Mouse (Mus musculus) thymus, postnatal 4 days (tissue): ENCODE measurements around the gene Metap1d.

ENCODE experiments used
- DNase-seq: peaks from one replicate; pipeline ENCODE4 v3.0.0; 2021

Metap1d gene

DNA sequence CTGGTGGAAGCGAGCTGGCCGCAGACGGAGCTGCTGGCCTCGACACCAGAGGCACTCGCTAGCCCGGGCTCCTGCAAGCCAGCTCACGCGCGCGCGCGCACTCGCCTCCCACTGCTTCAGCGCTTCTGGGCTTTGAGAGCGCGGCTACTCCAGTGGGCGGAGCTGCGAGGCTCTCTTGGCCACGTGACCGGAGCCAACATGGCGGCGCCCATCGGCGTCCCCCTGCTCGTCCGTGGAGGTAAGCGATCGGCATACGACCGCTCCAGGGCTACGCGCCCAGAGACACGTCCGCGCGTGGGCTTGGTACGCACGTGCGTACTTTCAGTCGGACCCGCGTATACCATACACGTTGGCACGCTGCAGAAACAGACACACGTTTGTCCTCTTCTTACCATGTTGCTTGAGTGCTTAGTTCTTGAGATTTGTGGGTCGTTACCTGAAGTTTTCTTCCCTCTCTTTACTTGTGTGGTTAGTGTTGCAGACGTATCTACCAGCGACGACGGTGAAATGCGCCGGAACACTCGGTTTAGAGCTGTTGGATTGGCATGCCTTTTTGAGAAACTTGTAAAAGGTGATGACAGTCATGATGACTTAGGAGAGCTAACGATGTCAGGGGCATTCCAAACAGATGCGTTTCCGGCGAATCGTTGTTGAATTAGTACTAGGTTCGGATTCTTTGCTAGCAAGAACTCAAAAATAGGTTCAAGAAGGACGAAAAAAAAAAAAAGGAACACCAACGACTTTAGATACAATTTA lies at the start of gene Metap1d:
TSS of gene Metap1d (plus strand) at position 116 of the 756 bp plus-strand sequence.
- peak; percentile 95 for DNase-seq

DNA sequence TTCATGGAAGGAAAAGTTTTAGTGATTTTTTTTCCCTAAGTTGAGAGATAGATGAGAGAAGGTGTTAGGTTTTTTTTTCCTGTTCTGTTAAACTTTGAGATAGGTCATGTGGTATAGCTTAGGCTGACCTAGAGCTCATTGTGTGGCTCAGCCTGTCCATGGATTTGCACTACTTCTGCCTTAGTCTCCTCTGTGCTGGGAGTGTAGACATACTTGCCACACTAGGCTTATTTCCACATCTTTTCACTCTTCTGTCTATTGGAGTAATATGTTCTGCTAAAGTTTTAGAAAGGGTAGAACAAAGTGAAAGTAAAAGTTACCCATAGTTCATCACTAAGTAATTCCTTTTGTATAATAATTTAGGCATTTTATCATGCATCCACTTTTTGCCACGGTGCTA lies 47.5 kb upstream of the Metap1d start:
- no peak for DNase-seq

DNA sequence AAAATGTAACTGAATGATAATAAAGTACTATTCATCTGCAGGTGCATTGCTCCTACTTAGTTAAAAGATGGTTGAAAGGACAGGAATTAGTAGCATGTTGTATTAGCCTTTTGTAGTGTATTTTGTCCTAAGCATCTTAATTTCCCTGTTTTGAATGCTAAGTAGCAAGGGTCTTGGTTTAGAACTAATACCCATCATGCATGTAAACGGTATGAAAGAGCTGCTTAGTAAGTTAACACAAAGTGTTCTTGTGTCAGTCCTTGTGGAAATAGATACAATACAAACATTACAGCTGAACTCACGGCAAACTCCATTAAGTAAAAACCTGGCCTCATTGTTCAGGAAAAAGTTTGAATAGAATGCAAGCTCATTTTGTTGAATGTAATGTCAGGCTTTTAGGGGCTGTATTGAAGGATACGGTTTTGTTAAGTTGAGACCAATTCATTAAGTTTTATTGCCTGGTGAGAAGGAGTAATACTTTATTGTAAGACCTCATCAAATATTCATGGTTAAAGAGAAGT lies 34.3 kb upstream of the Metap1d start:
- no peak for DNase-seq

GRCm38 (mm10) chr2:71419408-71419807 lies 33.7 kb upstream of the Metap1d start:
- no peak for DNase-seq

DNA sequence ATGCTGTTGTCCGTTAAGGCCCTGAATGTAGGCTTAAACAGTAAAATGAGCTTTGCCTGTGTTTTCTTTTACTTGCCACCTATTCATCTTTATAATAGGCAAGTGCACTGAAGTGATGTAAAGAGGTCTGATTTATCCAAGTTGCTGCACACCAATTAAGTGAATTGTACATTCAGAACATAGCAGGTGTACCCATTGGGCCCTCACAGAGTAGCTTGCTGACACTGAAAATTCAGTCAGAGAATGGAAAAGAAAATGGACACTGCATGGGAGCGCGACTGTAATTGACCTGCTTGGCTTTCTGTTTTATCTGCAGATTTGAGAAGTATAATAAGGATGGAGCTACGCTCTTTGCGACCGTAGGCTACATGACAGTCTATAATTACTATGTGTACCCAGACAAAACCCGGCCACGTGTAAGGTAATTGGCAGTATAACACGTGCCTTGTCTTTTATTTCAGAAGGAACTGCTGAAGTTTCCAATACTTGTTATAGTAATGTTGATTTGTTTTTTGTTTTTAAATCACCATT lies 32.1 kb upstream of the Metap1d start:
- DNase-seq: no peak

GRCm38 (mm10) chr2:71424545-71424944 lies 28.5 kb upstream of the Metap1d start:
- DNase-seq: no peak

DNA sequence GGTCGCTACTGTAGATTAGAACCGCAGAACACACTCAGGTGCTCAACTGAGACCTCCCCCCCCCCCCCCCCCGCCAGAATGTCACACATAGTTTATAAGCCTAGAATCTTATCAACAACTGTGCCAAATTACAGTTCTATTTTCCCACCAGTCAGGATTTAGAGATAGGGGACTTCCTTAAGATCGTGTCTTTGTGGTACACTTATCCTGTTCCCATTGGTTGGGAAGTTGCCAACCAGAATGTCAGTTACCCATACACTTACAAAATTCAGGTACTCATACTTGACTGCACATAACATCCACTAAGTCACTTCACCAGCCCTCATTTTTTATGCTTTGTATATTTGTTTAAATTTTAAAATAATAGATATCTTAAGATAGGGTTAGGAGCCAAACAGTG lies 17.6 kb upstream of the Metap1d start:
- no peak for DNase-seq

GRCm38 (mm10) chr2:71443376-71443775 lies 9.7 kb upstream of the Metap1d start:
- DNase-seq: no peak

DNA sequence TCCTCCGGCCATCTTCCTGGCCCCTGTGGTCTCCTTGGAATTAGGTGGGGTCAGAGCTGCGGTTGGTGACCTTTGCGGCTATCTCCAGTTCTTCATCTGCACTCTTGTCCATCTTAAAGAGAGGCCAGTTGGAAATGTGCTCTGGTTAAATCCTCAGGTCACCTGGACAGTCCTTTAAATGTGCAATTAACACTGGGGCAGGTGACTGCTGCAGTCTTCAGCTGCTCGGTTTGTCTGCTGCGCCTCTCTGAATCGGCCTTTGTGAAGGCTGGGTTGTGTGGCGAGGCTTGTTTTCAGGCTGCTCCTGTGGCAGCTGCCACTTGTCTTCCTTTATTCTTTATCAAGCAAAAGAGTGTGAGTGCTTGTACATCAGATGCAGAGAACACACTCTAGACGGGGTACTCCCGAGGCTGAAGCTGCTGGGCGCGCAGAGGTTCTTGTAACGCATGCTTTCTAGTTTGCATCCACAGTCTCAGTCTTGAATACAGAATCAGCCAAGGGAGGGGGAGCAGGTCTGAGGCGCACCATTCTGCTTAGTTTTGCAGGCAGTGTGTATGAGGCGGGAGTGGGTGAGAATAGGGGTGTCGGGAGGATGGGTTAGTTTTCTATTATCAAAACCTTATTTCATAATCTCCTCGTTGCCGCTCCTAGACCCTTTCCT lies 7.4 kb upstream of the Metap1d start:
- no peak for DNase-seq

DNA sequence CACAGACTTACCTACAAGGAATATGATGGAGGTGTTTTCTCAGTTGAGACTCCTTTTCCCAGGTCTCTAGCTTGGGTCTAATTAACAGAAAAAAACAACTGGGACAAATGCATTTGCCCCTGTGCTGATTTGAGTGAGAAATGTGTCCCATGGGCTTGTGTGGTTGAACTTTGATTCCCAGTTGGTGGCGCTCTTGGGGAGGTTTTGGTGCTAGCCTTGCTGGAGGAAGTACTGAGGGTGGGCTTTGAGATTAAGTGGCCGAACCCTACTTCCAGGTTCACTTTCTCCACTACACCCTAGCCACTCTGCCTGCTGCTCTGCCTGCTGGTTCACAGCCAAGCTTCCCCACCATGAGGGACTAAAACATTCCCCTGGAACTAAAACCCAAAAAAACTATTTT lies 3.5 kb upstream of the Metap1d start:
- peak; percentile 48 for DNase-seq

GRCm38 (mm10) chr2:71451761-71452160 lies 1.3 kb upstream of the Metap1d start:
- no peak for DNase-seq

DNA sequence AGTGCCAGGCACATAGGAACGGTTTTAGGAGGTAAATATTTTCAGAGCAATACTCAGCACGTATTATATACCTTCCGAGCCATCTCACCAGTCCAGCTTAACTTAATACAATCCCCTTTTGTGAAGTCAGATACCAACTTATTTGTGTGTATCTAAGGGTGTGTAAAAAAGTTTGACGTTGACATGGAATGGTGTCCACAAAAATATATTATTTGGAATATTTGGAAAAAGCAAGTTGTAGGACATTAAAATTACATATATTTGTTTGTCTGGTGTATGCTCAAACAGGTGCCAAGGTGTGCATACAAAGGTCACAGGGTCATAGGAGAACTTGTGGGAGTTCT lies 813 bp downstream of the Metap1d start:
- no peak for DNase-seq

GRCm38 (mm10) chr2:71458624-71459023 lies 5.5 kb downstream of the Metap1d start:
- DNase-seq: no peak

- DNase-seq: no peak
These were observed 6.6 kb downstream of the Metap1d start for GRCm38 (mm10) chr2:71459659-71460058.

- DNase-seq: no peak
These were observed 8.1 kb downstream of the Metap1d start for GRCm38 (mm10) chr2:71461139-71461538.

DNA sequence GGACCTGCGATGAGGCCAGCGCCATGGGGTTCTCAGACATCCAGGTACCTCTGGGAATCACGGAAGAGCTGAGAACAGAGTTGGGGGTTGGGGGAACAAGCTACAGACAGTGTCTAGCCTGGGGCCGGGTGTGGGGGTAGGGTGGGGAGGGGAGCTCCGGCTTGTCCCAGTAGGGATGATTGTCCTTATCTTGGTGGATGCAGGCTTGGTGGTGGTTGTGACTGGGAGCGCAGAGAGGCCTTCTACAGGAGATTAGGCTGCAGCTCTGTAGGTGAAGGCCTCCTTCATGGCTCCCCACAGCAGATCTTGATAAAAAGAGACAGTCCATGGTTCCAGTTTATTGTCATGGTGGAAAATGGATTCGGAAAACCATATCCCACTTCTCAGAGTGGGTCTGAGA lies 8.5 kb downstream of the Metap1d start:
- DNase-seq: no peak

DNA sequence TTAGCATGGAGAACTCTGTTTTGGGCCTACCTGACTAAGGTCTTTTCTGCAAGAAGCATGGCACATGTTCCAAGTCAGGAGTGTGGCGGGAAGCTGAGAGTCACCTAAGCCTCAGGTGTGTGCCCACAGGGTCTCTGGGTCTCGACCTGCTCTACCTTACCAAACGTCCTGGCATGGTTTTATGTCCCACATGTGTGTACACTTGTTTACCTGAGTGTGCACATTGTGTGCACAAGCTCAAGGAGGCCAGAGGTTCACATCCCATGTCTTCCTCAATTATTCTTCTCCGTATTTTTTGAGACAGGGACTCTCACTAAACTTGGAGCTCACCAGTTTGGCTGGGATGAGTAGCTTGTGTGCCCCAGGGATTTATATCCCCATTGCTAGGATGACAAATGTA lies 9.0 kb downstream of the Metap1d start:
- no peak for DNase-seq

GRCm38 (mm10) chr2:71462553-71462952 lies 9.5 kb downstream of the Metap1d start:
- DNase-seq: no peak

DNA sequence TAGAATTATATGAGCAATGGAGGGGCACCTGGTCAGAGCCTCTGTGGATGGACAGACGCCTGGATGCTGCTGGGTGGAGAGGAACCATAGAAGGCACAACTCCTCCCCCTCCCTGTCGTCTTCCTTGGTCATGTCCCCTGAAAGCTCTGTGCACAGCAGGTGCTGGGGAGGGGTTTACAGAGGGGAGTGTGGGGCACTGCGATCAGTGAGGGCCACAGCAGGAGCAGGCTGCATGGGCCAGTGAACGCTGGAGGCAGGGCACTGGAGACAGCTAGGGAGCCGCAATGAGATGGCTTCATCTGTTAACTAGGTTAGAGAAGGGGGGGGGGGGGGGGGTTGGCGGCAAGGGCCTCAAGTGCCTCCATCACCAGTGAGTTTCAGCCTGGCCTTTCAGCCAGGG lies 13.0 kb downstream of the Metap1d start:
- no peak for DNase-seq

DNA sequence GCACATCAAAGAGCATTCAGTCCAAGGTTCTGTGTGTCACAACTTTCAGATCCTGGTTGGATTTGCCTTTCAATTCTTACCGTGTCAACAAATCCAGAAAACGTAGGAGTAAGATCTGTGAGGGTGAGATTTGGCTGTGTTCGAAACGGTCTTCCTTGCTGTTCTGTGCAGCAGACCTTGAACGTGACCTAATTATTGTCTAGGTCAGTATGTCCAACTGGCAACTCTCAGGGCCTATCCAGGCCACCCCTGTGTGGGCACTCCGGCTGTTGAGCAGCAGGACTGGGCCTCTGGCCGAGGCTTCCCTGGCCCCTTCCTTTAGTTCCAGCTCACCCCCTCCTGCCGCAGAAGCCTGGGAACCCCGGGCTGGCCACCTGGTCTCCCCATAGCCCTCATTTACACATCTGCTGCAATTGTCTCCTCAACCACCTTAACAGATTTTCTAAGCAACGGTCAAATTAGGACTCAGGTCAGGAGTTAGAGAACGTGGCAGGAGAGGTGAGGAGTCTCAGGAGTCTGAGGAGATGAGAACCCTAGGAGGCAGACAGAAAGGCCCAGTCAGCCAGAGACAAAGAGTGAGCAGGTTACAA lies 13.9 kb downstream of the Metap1d start:
- no peak for DNase-seq

DNA sequence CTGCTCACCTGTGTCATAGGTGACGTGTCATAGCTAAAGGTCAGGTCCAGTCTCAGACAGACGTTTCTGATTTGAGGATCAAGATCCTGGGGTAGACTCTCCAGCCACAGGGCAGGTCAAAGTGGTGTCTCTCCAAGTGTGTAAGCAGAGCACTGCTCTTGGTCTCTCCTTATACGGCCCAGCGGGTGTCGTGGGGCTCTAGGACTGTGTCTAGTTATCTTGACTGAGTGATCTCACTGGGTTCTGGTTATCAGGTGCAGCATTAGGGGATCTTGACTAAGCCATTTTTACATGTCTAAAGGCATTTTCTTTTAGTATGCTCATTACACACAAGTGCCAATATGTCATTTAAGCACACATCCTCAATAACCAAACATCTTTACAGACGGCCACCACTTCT lies 18.0 kb downstream of the Metap1d start:
- DNase-seq: no peak

GRCm38 (mm10) chr2:71473830-71474229 lies 20.8 kb downstream of the Metap1d start:
- no peak for DNase-seq

DNA sequence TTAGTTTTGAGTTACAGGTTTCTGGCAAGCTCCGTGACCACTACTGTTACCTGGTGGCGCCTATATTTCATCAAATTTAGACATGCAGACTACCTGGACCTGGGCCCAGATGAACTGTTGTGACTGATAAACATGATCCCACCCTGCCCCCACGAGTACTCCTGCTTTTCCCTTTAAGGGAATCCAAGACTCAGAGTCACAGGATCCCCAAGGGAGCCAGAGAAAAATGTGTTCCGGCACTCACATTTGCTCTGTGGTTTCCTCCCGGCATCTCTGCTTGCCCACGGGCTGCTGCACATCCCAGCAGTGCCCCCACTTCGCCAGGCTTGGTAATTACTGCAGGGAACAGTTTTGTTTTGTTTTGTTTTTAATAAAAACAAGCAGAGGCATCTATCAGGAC lies 21.3 kb downstream of the Metap1d start:
- no peak for DNase-seq

DNA sequence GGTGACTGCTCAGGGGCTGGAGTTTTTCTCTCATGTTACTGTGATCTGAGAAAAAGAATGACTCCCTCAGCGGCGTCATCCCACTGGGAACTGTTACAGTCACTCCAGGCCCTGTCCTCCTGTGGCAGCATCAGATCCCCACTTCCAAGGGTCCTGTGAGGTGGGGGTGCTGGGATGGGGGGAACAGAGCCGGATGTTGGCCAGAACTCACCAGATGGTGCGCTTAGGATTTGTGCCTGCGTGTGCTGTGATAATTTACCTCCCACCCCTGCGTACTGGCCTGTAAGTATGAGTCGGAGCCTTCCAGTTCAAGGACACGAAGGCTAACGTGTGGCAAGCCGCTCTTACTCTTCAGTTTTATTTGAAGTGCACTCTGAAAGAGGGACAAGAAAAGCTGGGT lies 22.2 kb downstream of the Metap1d start:
- DNase-seq: no peak
